Mouse (Mus musculus) heart, embryonic 16.5 days (tissue): Measurements from ENCODE around the gene Ccdc33. TPM values are rescaled to one million over a fixed set of nuclear protein-coding genes. Genes with fewer than 3 reads are reported as not detected.

ENCODE experiments used
- ATAC-seq: fragments of 200-750 bp; cut with Nextera tagmentation; replicated peaks from 2 replicates; pipeline ENCODE4 v1.8.0; 2017; ENCODE audit warnings: moderate number of reproducible peaks; ENCODE audit not compliant: insufficient read depth, low FRiP score; ENCODE audit errors: extremely low read depth
- H3K27ac ChIP-seq: fragments of 300-500 bp; sonication (generic); 2 replicates; pipeline ENCODE4 v1.5.1; 2014; ENCODE audit warnings: mild to moderate bottlenecking, low read length, control low read depth, moderate library complexity
- H3K27me3 ChIP-seq: fragments of 300-500 bp; sonication (generic); 2 replicates; pipeline ENCODE4 v1.6.1; 2014; ENCODE audit warnings: low read length, mixed read lengths; ENCODE audit not compliant: control insufficient read depth, insufficient read depth
- H3K36me3 ChIP-seq: fragments of 300-500 bp; sonication (generic); 2 replicates; pipeline ENCODE4 v1.6.1; 2014; ENCODE audit not compliant: control insufficient read depth, insufficient read depth
- H3K4me1 ChIP-seq: fragments of 300-500 bp; sonication (generic); 2 replicates; pipeline ENCODE4 v1.6.1; 2014; ENCODE audit warnings: low read length, mixed read lengths; ENCODE audit not compliant: control insufficient read depth, insufficient read depth
- H3K4me2 ChIP-seq: fragments of 300-500 bp; sonication (generic); 2 replicates; pipeline ENCODE4 v1.6.1; 2014; ENCODE audit warnings: low read depth, mild to moderate bottlenecking, control low read depth, low read length
- H3K4me3 ChIP-seq: fragments of 300-500 bp; sonication (generic); 2 replicates; pipeline ENCODE4 v1.5.1; 2014; ENCODE audit warnings: mild to moderate bottlenecking, control low read depth, low read length
- H3K9ac ChIP-seq: fragments of 300-500 bp; sonication (generic); 2 replicates; pipeline ENCODE4 v1.6.1; 2014; ENCODE audit warnings: low read length, control low read depth
- H3K9me3 ChIP-seq: fragments of 300-500 bp; sonication (generic); replicated peaks from 2 replicates; pipeline ENCODE4 v1.6.1; 2016; ENCODE audit warnings: low read length; ENCODE audit not compliant: control insufficient read depth
- WGBS: fragments of 180-500 bp; shearing (Covaris S2); extraction: QIAGEN DNeasy Blood & Tissue Kit; methylation state at CpG from one replicate; pipeline ENCODE4 v1.1.7; 2014; 5-methylcytosine and 5-hydroxymethylcytosine counted together
- polyA plus RNA-seq: library from polyadenylated mRNA; unstranded; fragments of >200 nt; fragmentation: Nextera tagmentation; extraction: Ambion mirVana; gene quantifications from 2 replicates; pipeline ENCODE4 v1.2.1, GENCODE M21; 2015

Gene Ccdc33
- polyA plus RNA-seq, 1 experiment from 2014 or later, result 0.20 TPM

DNA sequence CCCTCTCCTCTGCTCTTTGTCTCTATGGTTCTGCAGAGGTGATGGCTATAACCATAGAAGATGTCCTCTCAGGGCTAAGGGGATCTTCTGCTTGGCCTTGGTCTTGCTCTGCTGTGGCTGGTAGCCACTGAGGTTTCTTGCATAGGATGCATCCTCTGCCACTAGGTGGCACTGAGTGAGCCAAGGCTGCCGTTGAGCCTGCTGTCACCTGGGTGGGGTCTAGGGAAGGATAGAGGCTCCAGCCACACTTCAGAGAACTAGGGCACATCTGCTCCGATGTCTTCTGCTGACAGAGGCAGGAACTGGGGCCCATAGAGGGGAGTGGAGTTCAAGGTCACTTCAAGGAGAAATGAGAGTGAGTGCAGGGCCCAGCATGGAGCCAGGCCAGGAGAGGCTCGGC lies 65.5 kb downstream of the Ccdc33 start:
- no peak overlapping the region for H3K4me2 ChIP-seq
- peaks cover 11% of the 10 kb centered on the region for H3K4me1 ChIP-seq
- H3K9me3 ChIP-seq, result no peaks in the 10 kb centered on the region
- H3K4me3 ChIP-seq, result no peak overlapping the region
- WGBS, result 14% methylated on average over 3 of the region's 3 CpGs
- H3K36me3 ChIP-seq, result no peaks in the 10 kb centered on the region
- ATAC-seq, result no peak; the same call in 1 of the 2 replicates
- peaks cover 10% of the 10 kb centered on the region for H3K27me3 ChIP-seq
- H3K27ac ChIP-seq, result no peak overlapping the region
- H3K9ac ChIP-seq, result no peak overlapping the region

- WGBS, result 31% methylated on average over 5 of the region's 5 CpGs
- Histone ChIP-seq H3K4me1 (peaks cover 11% of the 10 kb centered on the region), H3K4me3 (no peak overlapping the region), H3K9me3 (no peaks in the 10 kb centered on the region), H3K4me2 (no peak overlapping the region), H3K27me3 (peaks cover 6% of the 10 kb centered on the region), H3K9ac (no peak overlapping the region), H3K27ac (no peak overlapping the region), H3K36me3 (no peaks in the 10 kb centered on the region)
- ATAC-seq, result no peak
Measured at GRCm38 (mm10) chr9:58051937-58052336, 66.7 kb downstream of the Ccdc33 start.

GRCm38 (mm10) chr9:58049861-58050260 lies 68.8 kb downstream of the Ccdc33 start:
- Histone ChIP-seq H3K9ac (no peak overlapping the region), H3K36me3 (no peaks in the 10 kb centered on the region), H3K4me1 (peaks cover 11% of the 10 kb centered on the region), H3K4me3 (no peak overlapping the region), H3K27ac (no peak overlapping the region), H3K27me3 (peaks cover 6% of the 10 kb centered on the region), H3K4me2 (no peak overlapping the region), H3K9me3 (no peaks in the 10 kb centered on the region)
- no peak for ATAC-seq
- WGBS, result 61% methylated on average over 7 of the region's 7 CpGs

DNA sequence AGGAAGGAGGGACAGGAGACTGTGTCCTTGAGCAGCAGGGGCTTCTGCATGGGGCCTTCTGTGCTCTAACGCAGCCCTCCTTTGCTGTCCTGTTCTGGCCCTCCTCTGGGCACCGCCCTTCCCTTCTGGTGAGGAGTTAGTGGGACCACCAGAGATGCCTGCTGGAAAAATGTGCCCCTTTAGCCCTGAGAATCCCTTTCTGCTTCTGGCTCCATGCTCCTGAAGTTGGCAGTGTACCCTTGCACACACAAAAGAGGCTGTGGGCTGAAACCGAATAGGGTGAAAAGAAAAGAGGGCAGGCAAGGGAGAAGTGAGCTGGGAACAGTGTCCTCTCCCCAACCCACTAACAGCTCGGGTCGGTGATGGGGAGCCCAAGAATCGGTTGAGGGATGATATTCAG lies 69.4 kb downstream of the Ccdc33 start:
- peaks cover 11% of the 10 kb centered on the region for H3K4me1 ChIP-seq

GRCm38 (mm10) chr9:58048621-58049020 lies 70.0 kb downstream of the Ccdc33 start:
- Histone ChIP-seq H3K4me1 (peaks cover 11% of the 10 kb centered on the region), H3K36me3 (no peaks in the 10 kb centered on the region), H3K4me2 (no peak overlapping the region), H3K27me3 (peaks cover 6% of the 10 kb centered on the region), H3K27ac (no peak overlapping the region), H3K9ac (0 out of 2 replicates have a peak overlapping the region, but pooled peaks have one; percentile 14), H3K4me3 (no peak overlapping the region), H3K9me3 (no peaks in the 10 kb centered on the region)
- WGBS, result 18% methylated on average over 6 of the region's 6 CpGs
- no peak for ATAC-seq

More for the DNA sequence above, 69.4 kb downstream of the Ccdc33 start:
- no peaks in the 10 kb centered on the region for H3K36me3 ChIP-seq
- no peak overlapping the region for H3K27ac ChIP-seq
- no peak for ATAC-seq
- WGBS, result 64% methylated on average over 6 of the region's 6 CpGs
- H3K4me3 ChIP-seq, result no peak overlapping the region
- H3K9ac ChIP-seq, result no peak overlapping the region
- H3K9me3 ChIP-seq, result no peaks in the 10 kb centered on the region
- peaks cover 6% of the 10 kb centered on the region for H3K27me3 ChIP-seq
- H3K4me2 ChIP-seq, result no peak overlapping the region

GRCm38 (mm10) chr9:58047061-58047460 lies 71.6 kb downstream of the Ccdc33 start:
- Histone ChIP-seq H3K9ac (no peak overlapping the region), H3K27me3 (peaks cover 6% of the 10 kb centered on the region), H3K27ac (no peak overlapping the region), H3K4me3 (no peak overlapping the region), H3K36me3 (no peaks in the 10 kb centered on the region), H3K9me3 (no peaks in the 10 kb centered on the region), H3K4me1 (peaks cover 8% of the 10 kb centered on the region), H3K4me2 (no peak overlapping the region)
- ATAC-seq, result no peak
- WGBS, result 49% methylated on average over 10 of the region's 10 CpGs

- H3K27ac ChIP-seq, result no peak overlapping the region
- peaks cover 8% of the 10 kb centered on the region for H3K4me1 ChIP-seq
- H3K36me3 ChIP-seq, result no peaks in the 10 kb centered on the region
- H3K9ac ChIP-seq, result no peak overlapping the region
- H3K4me2 ChIP-seq, result no peak overlapping the region
- peaks cover 6% of the 10 kb centered on the region for H3K27me3 ChIP-seq
- H3K9me3 ChIP-seq, result no peaks in the 10 kb centered on the region
- no peak for ATAC-seq
- H3K4me3 ChIP-seq, result no peak overlapping the region
- WGBS, result 39% methylated on average over 4 of the region's 4 CpGs
Measured at GRCm38 (mm10) chr9:58045646-58046045, 73.0 kb downstream of the Ccdc33 start.

DNA sequence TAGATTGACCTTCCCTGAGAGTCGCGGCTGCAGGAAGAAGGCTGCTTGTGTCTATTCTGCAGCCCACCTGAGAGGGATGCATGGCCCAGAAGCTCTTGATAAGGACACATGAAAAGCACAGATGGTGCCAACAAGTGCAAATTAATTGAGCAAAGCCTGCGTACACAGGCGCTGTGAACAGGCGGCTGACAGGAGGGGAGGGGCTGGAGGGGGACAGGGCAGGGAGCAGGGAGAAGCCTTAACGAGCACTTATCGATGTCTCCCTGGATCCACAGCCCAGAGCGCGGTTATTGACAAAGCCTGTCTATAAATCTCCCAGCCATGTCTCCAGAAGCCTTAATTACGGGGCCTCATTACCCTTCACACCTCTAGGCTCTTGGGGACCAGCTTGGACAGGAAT lies 73.8 kb downstream of the Ccdc33 start:
- Histone ChIP-seq H3K9me3 (no peaks in the 10 kb centered on the region), H3K27me3 (no peaks in the 10 kb centered on the region; the same call in 1 of the 2 replicates), H3K4me1 (peaks cover 8% of the 10 kb centered on the region), H3K27ac (no peak overlapping the region), H3K36me3 (no peaks in the 10 kb centered on the region), H3K9ac (no peak overlapping the region), H3K4me3 (no peak overlapping the region), H3K4me2 (no peak overlapping the region)
- 58% methylated on average over 10 of the region's 10 CpGs for WGBS
- ATAC-seq, result no peak

DNA sequence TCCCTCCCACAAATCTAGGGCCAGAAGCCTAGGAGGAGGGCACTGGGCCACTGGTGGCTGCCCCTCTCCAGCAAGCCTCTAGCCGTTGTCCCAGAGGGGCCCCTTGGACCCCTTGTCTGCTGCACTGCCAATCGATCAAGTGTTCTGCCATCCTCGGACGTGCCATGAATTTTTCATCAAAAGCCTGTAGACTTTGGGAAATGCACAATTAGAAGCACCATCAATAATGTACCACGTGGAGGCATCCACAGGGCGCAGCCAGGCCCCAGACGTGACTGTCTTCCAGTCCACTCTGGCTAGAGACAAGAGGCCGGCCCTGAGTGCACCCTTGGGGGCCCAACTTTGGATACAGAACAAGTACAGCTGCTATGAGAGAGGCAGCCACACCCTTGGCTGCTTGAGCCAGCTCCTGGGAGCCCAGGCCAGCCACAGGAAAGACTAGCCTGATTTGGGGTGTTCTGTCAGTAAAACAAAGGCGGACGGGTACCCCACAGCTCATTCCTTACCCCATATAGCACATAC lies 75.1 kb downstream of the Ccdc33 start:
- H3K27me3 ChIP-seq, result no peaks in the 10 kb centered on the region; the same call in 1 of the 2 replicates
- H3K4me2 ChIP-seq, result no peak overlapping the region
- H3K27ac ChIP-seq, result no peak overlapping the region
- peaks cover 4% of the 10 kb centered on the region for H3K4me1 ChIP-seq
- no peak for ATAC-seq
- no peaks in the 10 kb centered on the region for H3K9me3 ChIP-seq
- no peak overlapping the region for H3K9ac ChIP-seq
- no peak overlapping the region for H3K4me3 ChIP-seq
- 78% methylated on average over 10 of the region's 10 CpGs for WGBS
- no peaks in the 10 kb centered on the region for H3K36me3 ChIP-seq
